8 mouse cellular contexts compared by ENCODE assay signal in genomic region chr1:134065241-134065809, GRCm38 (mm10). TPM values are rescaled to one million over a fixed set of nuclear protein-coding genes. Genes with fewer than 3 reads are reported as not detected.
DNase-seq lines count a peak whose midpoint lies in the region; ATAC-seq and TF ChIP-seq lines count a peak whose summit lies in the region.

No protein-coding gene starts in this region.

- H3K4me1 ChIP-seq in kidney, embryonic 15.5 days = peaks cover 86% of the 10 kb centered on the region
- H3K4me1 ChIP-seq in embryonic facial prominence, embryonic 15.5 days = peaks cover 70% of the 10 kb centered on the region
- peaks cover 36% of the 10 kb centered on the region for H3K4me1 ChIP-seq in intestine, postnatal 0 days (replicated peaks; ENCODE audit: control insufficient read depth, insufficient read depth, low read length)
- H3K4me1 ChIP-seq in midbrain, embryonic 15.5 days = peaks cover 42% of the 10 kb centered on the region

- no peaks in the 10 kb centered on the region for H3K27me3 ChIP-seq in kidney, embryonic 15.5 days
- H3K27me3 ChIP-seq in embryonic facial prominence, embryonic 15.5 days = no peaks in the 10 kb centered on the region
- no peaks in the 10 kb centered on the region for H3K27me3 ChIP-seq in intestine, postnatal 0 days (replicated peaks; ENCODE audit: control insufficient read depth, insufficient read depth, low read length)
- no peaks in the 10 kb centered on the region for H3K27me3 ChIP-seq in midbrain, embryonic 15.5 days (replicated peaks)

- no peak overlapping the region for H3K9ac ChIP-seq in kidney, embryonic 15.5 days
- no peak overlapping the region for H3K9ac ChIP-seq in embryonic facial prominence, embryonic 15.5 days
- no peak overlapping the region for H3K9ac ChIP-seq in intestine, postnatal 0 days (ENCODE audit: low read depth, low read length)
- H3K9ac ChIP-seq in midbrain, embryonic 15.5 days = no peak overlapping the region

- ATAC-seq in kidney, embryonic 15.5 days (replicated peaks; ENCODE audit: low FRiP score) = no peak
- no peak for ATAC-seq in embryonic facial prominence, embryonic 15.5 days (ENCODE audit: insufficient number of reproducible peaks, low FRiP score, low TSS enrichment, low read depth)
- ATAC-seq in intestine, postnatal 0 days = peak; percentile 15; the same call in 1 of the 2 replicates
- ATAC-seq in midbrain, embryonic 15.5 days (replicated peaks) = no peak

- no peak for TF ChIP-seq CTCF in intestine, postnatal 0 days (IDR thresholded peaks at IDR 0.05; ENCODE audit: low read depth)

- no peak for DNase-seq in kidney, adult 11 months
- DNase-seq in right cerebral cortex, postnatal 14 days = no peak
- DNase-seq in kidney, postnatal 36 days = no peak
- DNase-seq in ovary, adult 18-20 months (ENCODE audit: low spot score) = no peak

- H3K36me3 ChIP-seq in kidney, embryonic 15.5 days = no peaks in the 10 kb centered on the region
- H3K36me3 ChIP-seq in embryonic facial prominence, embryonic 15.5 days = no peaks in the 10 kb centered on the region
- no peaks in the 10 kb centered on the region for H3K36me3 ChIP-seq in intestine, postnatal 0 days (ENCODE audit: control insufficient read depth, insufficient read depth)
- H3K36me3 ChIP-seq in midbrain, embryonic 15.5 days (replicated peaks) = no peaks in the 10 kb centered on the region

- H3K4me3 ChIP-seq in kidney, embryonic 15.5 days (replicated peaks) = no peak overlapping the region
- no peak overlapping the region for H3K4me3 ChIP-seq in embryonic facial prominence, embryonic 15.5 days (replicated peaks)
- H3K4me3 ChIP-seq in intestine, postnatal 0 days (ENCODE audit: low read depth, low read length) = no peak overlapping the region
- no peak overlapping the region for H3K4me3 ChIP-seq in midbrain, embryonic 15.5 days

- H3K9me3 ChIP-seq in kidney, embryonic 15.5 days (replicated peaks) = no peaks in the 10 kb centered on the region
- H3K9me3 ChIP-seq in embryonic facial prominence, embryonic 15.5 days (replicated peaks) = no peaks in the 10 kb centered on the region
- H3K9me3 ChIP-seq in intestine, postnatal 0 days (ENCODE audit: control insufficient read depth) = no peaks in the 10 kb centered on the region
- no peaks in the 10 kb centered on the region for H3K9me3 ChIP-seq in midbrain, embryonic 15.5 days

- WGBS in kidney, embryonic 15.5 days = 45% methylated on average over 4 of the region's 4 CpGs
- 47% methylated on average over 4 of the region's 4 CpGs for WGBS in embryonic facial prominence, embryonic 15.5 days
- 34% methylated on average over 4 of the region's 4 CpGs for WGBS in intestine, postnatal 0 days
- WGBS in midbrain, embryonic 15.5 days = 71% methylated on average over 4 of the region's 4 CpGs

- peak overlapping the region; percentile 99 for H3K27ac ChIP-seq in kidney, embryonic 15.5 days
- H3K27ac ChIP-seq in embryonic facial prominence, embryonic 15.5 days (replicated peaks) = peak overlapping the region; percentile 98
- H3K27ac ChIP-seq in intestine, postnatal 0 days (ENCODE audit: low read depth, low read length) = peak overlapping the region; percentile 54
- H3K27ac ChIP-seq in midbrain, embryonic 15.5 days = peak overlapping the region; percentile 84; the same call in 1 of the 2 replicates

- no peak overlapping the region for H3K4me2 ChIP-seq in kidney, embryonic 15.5 days
- no peak overlapping the region for H3K4me2 ChIP-seq in embryonic facial prominence, embryonic 15.5 days (replicated peaks)
- H3K4me2 ChIP-seq in intestine, postnatal 0 days (replicated peaks; ENCODE audit: low read depth) = no peak overlapping the region
- H3K4me2 ChIP-seq in midbrain, embryonic 15.5 days = no peak overlapping the region

RNA-seq across cellular contexts. Expression of gene Btg2, which starts 13.6 kb away (rescaled TPM):
- polyA plus RNA-seq in kidney, embryonic 15.5 days (2015; fragmentation: Nextera tagmentation; extraction: Ambion mirVana) = 31.1 and 32.2 TPM in 2 replicates
- 39.9 and 41.3 TPM in 2 replicates for polyA plus RNA-seq in embryonic facial prominence, embryonic 15.5 days (2015; fragmentation: Nextera tagmentation; extraction: Ambion mirVana)
- polyA plus RNA-seq in intestine, postnatal 0 days (2015; fragmentation: Nextera tagmentation; extraction: Ambion mirVana) = 30.0 and 32.6 TPM in 2 replicates
- 37.2 and 42.2 TPM in 2 replicates for polyA plus RNA-seq in midbrain, embryonic 15.5 days (2015; fragmentation: Nextera tagmentation; extraction: Ambion mirVana)

RNA-seq across cellular contexts. Expression of gene Fmod, which starts 28.3 kb away (rescaled TPM):
- polyA plus RNA-seq in kidney, embryonic 15.5 days (2015; fragmentation: Nextera tagmentation; extraction: Ambion mirVana) = 11.6 and 12.4 TPM in 2 replicates
- 22.2 and 30.8 TPM in 2 replicates for polyA plus RNA-seq in embryonic facial prominence, embryonic 15.5 days (2015; fragmentation: Nextera tagmentation; extraction: Ambion mirVana)
- polyA plus RNA-seq in intestine, postnatal 0 days (2015; fragmentation: Nextera tagmentation; extraction: Ambion mirVana) = 2.2 and 2.4 TPM in 2 replicates
- polyA plus RNA-seq in midbrain, embryonic 15.5 days (2015; fragmentation: Nextera tagmentation; extraction: Ambion mirVana) = 15.2 and 21.1 TPM in 2 replicates

RNA-seq across cellular contexts. Expression of gene Chit1, which starts 45.7 kb away (rescaled TPM):
- 0.30 and 0.31 TPM in 2 replicates for polyA plus RNA-seq in kidney, embryonic 15.5 days (2015; fragmentation: Nextera tagmentation; extraction: Ambion mirVana)
- 0.61 and 0.67 TPM in 2 replicates for polyA plus RNA-seq in embryonic facial prominence, embryonic 15.5 days (2015; fragmentation: Nextera tagmentation; extraction: Ambion mirVana)
- 0.25 TPM in 1 of 2 replicates, not detected in the other for polyA plus RNA-seq in intestine, postnatal 0 days (2015; fragmentation: Nextera tagmentation; extraction: Ambion mirVana)
- 0.09 and 0.10 TPM in 2 replicates for polyA plus RNA-seq in midbrain, embryonic 15.5 days (2015; fragmentation: Nextera tagmentation; extraction: Ambion mirVana)
